ENCODE assay signal across 8 mouse cellular contexts in the genomic region with DNA sequence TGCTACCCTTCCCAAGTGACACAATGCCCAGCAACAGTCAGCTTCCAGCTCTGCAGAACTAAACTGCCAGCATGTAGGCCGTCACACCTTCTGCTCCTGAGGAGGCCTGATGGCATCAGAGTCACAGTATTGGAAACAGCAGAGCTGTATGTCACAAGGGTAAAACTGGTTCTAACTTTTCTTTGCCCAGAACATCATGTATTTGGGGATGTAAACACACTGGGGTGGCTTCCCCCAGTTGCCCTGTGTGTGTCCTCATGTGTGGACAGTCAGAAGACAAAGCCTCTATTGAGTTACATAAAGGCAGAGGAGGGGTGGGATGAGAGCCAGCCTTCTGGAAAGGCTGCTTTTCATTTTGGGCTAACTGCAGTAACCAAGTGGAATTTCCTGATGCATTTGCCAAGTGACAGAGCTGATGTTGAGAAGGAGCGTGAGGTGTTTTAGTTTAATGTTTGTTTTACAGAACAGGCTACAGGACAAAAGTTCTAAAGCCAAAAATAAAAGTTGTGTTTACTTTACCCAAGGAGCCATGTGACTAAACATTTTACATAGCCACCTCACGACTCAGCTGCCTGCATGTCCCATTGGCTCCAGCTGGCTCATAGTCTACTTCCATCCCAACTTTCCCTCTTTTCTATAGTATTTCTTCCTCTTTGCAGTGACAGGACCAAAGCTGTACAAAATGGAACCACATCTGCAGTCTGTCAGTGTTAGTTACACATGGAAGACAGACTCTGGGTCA.
DNase-seq lines count a peak whose midpoint lies in the region; ATAC-seq and TF ChIP-seq lines count a peak whose summit lies in the region.

No protein-coding gene starts in this region.

- H3K79me3 ChIP-seq in C2C12 (ENCODE audit: low read depth) = no peaks in the 10 kb centered on the region

- WGBS in heart, embryonic 10.5 days = 81% methylated on average over 3 of the region's 3 CpGs
- WGBS in kidney, embryonic 15.5 days = 62% methylated on average over 3 of the region's 3 CpGs

- DNase-seq in heart, adult 11 months = peak; percentile 98
- DNase-seq in heart, embryonic 10.5 days (ENCODE audit: low spot score) = no peak
- peak; percentile 64 for DNase-seq in gonadal fat pad, adult 2 months (ENCODE audit: low read depth)
- DNase-seq in lung, postnatal 4 days = peak; percentile 62 to 76
- DNase-seq in yolk sac, embryonic 10.5 days (ENCODE audit: low spot score) = no peak
- DNase-seq in ovary, postnatal 14 days (ENCODE audit: low spot score) = no peak

- no peak for TF ChIP-seq CTCF in C2C12 (IDR thresholded peaks at IDR 0.05; ENCODE audit: control insufficient read depth, insufficient read depth, insufficient read length)

- no peak overlapping the region for H3K4me3 ChIP-seq in heart, embryonic 10.5 days
- no peak overlapping the region for H3K4me3 ChIP-seq in C2C12 (ENCODE audit: insufficient read depth, poor library complexity, severe bottlenecking)
- H3K4me3 ChIP-seq in kidney, embryonic 15.5 days (replicated peaks) = no peak overlapping the region

- H3K4me2 ChIP-seq in kidney, embryonic 15.5 days = no peak overlapping the region

- no peaks in the 10 kb centered on the region for H3K27me3 ChIP-seq in heart, embryonic 10.5 days (ENCODE audit: insufficient read depth, poor library complexity, severe bottlenecking)
- no peaks in the 10 kb centered on the region for H3K27me3 ChIP-seq in C2C12 (ENCODE audit: control insufficient read depth, insufficient read depth, insufficient read length)
- H3K27me3 ChIP-seq in kidney, embryonic 15.5 days = no peaks in the 10 kb centered on the region

- H3K4me1 ChIP-seq in heart, embryonic 10.5 days = peaks cover 33% of the 10 kb centered on the region
- H3K4me1 ChIP-seq in kidney, embryonic 15.5 days = peaks cover 13% of the 10 kb centered on the region; the same call in 1 of the 2 replicates

- no peak for ATAC-seq in kidney, embryonic 15.5 days (replicated peaks; ENCODE audit: low FRiP score)

- H3K27ac ChIP-seq in heart, embryonic 10.5 days = no peak overlapping the region
- H3K27ac ChIP-seq in kidney, embryonic 15.5 days = peak overlapping the region; percentile 61

- H3ac ChIP-seq in C2C12 (ENCODE audit: control insufficient read depth, insufficient read length, low read depth) = no peak overlapping the region

- H3K36me3 ChIP-seq in heart, embryonic 10.5 days = peaks cover 33% of the 10 kb centered on the region
- no peaks in the 10 kb centered on the region for H3K36me3 ChIP-seq in C2C12 (ENCODE audit: control insufficient read depth, insufficient read depth)
- H3K36me3 ChIP-seq in kidney, embryonic 15.5 days = peaks cover 28% of the 10 kb centered on the region

- no peaks in the 10 kb centered on the region for H3K79me2 ChIP-seq in C2C12 (ENCODE audit: control insufficient read depth, insufficient read depth)

- no peaks in the 10 kb centered on the region for H3K9me3 ChIP-seq in heart, embryonic 10.5 days
- H3K9me3 ChIP-seq in kidney, embryonic 15.5 days (replicated peaks) = no peaks in the 10 kb centered on the region

- H3K9ac ChIP-seq in kidney, embryonic 15.5 days = no peak overlapping the region

TF ChIP-seq in C2C12, 6 proteins besides CTCF, POLR2A, EP300 and RAD21:
- TF ChIP-seq USF1 (IDR thresholded peaks at IDR 0.05; ENCODE audit: low read depth) (peak; percentile 56), MYOG (IDR thresholded peaks at IDR 0.05; ENCODE audit: control insufficient read depth, extremely low read depth, insufficient read length) (no peak)

Comparison
In these comparisons a context has a peak if more than half of its experiments do, and no peak if none do; other contexts are left out.
1. DNase-seq: peak in heart, adult 11 months (single experiment), gonadal fat pad, adult 2 months (single experiment) and lung, postnatal 4 days (2 of 2); none in heart, embryonic 10.5 days (single experiment), yolk sac, embryonic 10.5 days (single experiment) and ovary, postnatal 14 days (single experiment).